Mouse (Mus musculus) hindbrain, postnatal 0 days (tissue): ENCODE measurements around the gene Nr4a3. TPM values are rescaled to one million over a fixed set of nuclear protein-coding genes. Genes with fewer than 3 reads are reported as not detected.

ENCODE experiments used
- ATAC-seq: fragments of 200-750 bp; cut with Nextera tagmentation; 2 replicates; pipeline ENCODE4 v1.8.0; 2017; ENCODE audit warnings: mild to moderate bottlenecking, moderate TSS enrichment, moderate library complexity
- DNase-seq: peaks from one replicate; pipeline ENCODE4 v3.0.0-alpha.2; 2015; ENCODE audit warnings: low spot score
- H3K27ac ChIP-seq: fragments of 300-500 bp; sonication (generic); 2 replicates; pipeline ENCODE4 v1.5.1; 2014; ENCODE audit warnings: mild to moderate bottlenecking
- H3K27me3 ChIP-seq: fragments of 300-500 bp; sonication (generic); 2 replicates; pipeline ENCODE4 v1.6.1; 2014; ENCODE audit warnings: low read length, mixed read lengths; ENCODE audit not compliant: insufficient read depth
- H3K36me3 ChIP-seq: fragments of 300-500 bp; sonication (generic); 2 replicates; pipeline ENCODE4 v1.6.1; 2014; ENCODE audit warnings: low read length, mixed read lengths; ENCODE audit not compliant: insufficient read depth
- H3K4me1 ChIP-seq: fragments of 300-500 bp; sonication (generic); 2 replicates; pipeline ENCODE4 v1.6.1; 2014; ENCODE audit warnings: antibody characterized with exemption, low read length, mixed read lengths; ENCODE audit not compliant: insufficient read depth
- H3K4me2 ChIP-seq: fragments of 300-500 bp; sonication (generic); 2 replicates; pipeline ENCODE4 v1.6.1; 2014; ENCODE audit warnings: low read depth, mild to moderate bottlenecking, low read length, moderate library complexity, mixed read lengths
- H3K4me3 ChIP-seq: fragments of 300-500 bp; sonication (generic); 2 replicates; pipeline ENCODE4 v1.5.1; 2014; ENCODE audit warnings: low read length
- H3K9ac ChIP-seq: fragments of 300-500 bp; sonication (generic); replicated peaks from 2 replicates; pipeline ENCODE4 v1.6.1; 2014; ENCODE audit warnings: mild to moderate bottlenecking, low read length, moderate library complexity, mixed read lengths
- H3K9me3 ChIP-seq: fragments of 300-500 bp; sonication (generic); 2 replicates; pipeline ENCODE4 v1.6.1; 2016; ENCODE audit warnings: low read length, mixed read lengths
- CTCF ChIP-seq: IDR thresholded peaks from 2 replicates; pipeline ENCODE4 v1.5.1; 2016; ENCODE audit warnings: antibody characterized with exemption, control low read depth, low read depth
- WGBS: fragments of 180-500 bp; shearing (Covaris S2); extraction: QIAGEN DNeasy Blood & Tissue Kit; methylation state at CpG from one replicate; pipeline ENCODE4 v1.1.7; 2014; 5-methylcytosine and 5-hydroxymethylcytosine counted together
- polyA plus RNA-seq: library from polyadenylated mRNA; unstranded; fragments of >200 nt; fragmentation: Nextera tagmentation; extraction: Ambion mirVana; gene quantifications from 2 replicates; pipeline ENCODE4 v1.2.1, GENCODE M21; 2015
- total RNA-seq: library from RNA; depleted of rRNA; stranded (reverse); fragments of >200 nt; gene quantifications from 2 replicates; pipeline ENCODE4 v1.2.3, GENCODE M21; 2014

Gene Nr4a3
- total and polyA plus RNA-seq, 2 experiments from 2014 or later = 1.8 to 2.1 TPM

DNA sequence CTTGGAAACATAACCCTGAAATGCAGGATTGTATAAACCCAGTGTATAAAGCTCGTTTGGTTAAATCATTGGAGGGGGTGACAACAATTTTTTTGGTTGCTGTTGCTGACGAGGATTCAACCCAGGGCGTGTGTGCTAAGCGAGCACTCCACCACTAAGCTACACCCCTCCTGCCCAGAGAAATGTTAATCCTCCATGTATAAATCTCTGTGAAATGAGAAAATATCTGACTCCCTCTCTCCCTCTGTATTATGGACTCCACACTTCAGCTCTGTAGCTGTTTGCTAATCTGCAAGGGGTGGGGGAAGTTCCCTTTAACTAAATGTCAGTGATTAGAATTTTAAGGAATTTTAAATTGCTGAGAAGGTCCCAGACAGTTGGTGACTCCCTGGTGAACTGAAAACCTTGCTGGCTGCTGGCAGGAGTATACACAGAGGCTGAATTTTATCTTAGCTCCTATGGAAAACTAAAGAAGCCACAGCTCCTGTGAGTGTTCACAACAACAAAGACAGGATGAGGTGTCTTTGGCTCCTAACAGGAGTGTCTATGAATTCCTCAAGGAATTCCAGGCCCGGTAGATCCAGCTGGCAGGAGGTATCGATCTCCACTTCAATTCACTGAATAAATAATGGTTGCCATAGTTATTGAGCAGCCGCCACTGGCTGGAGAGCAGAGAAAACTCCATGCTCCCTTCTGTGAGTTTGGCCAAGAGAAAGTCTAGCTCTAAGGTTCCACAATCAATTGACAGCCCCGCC lies 34.5 kb downstream of the Nr4a3 start:
- WGBS = 44% methylated on average over 8 of the region's 8 CpGs
- H3K4me1 ChIP-seq = peaks cover 6% of the 10 kb centered on the region; the same call in 1 of the 2 replicates
- no peaks in the 10 kb centered on the region for H3K27me3 ChIP-seq
- no peak overlapping the region for H3K4me2 ChIP-seq
- no peak overlapping the region for H3K27ac ChIP-seq
- H3K9me3 ChIP-seq = no peaks in the 10 kb centered on the region
- no peak overlapping the region for H3K4me3 ChIP-seq
- TF ChIP-seq CTCF = no peak
- H3K36me3 ChIP-seq = no peaks in the 10 kb centered on the region
- ATAC-seq (no peak), DNase-seq (peak; percentile 6)
- H3K9ac ChIP-seq = no peak overlapping the region

DNA sequence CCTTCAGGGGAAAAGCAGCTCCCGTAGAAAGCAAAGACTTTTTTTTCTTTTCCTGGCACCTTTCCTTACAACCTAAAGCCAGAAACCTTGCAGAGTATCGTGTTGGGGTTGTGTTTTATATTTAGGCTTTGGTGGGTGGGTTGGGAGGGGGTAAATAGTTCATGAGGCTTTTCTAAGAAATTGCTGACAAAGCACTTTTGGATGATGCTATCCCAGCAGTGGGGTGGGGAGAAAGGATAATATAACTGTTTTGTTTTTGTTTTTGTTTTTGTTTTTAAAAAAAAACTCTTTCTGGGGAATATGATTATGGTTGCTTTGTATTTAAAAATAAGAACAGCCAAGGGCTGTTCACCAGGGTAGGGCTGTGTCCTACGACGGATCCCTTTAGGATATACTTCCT lies 38.5 kb downstream of the Nr4a3 start:
- ATAC-seq (no peak), DNase-seq (no peak)
- 88% methylated on average over 4 of the region's 4 CpGs for WGBS
- H3K36me3 ChIP-seq = no peaks in the 10 kb centered on the region
- H3K27ac ChIP-seq = no peak overlapping the region
- no peak overlapping the region for H3K4me3 ChIP-seq
- H3K9me3 ChIP-seq = no peaks in the 10 kb centered on the region
- H3K9ac ChIP-seq = no peak overlapping the region
- H3K4me1 ChIP-seq = peaks cover 6% of the 10 kb centered on the region; the same call in 1 of the 2 replicates
- TF ChIP-seq CTCF = no peak
- no peak overlapping the region for H3K4me2 ChIP-seq
- no peaks in the 10 kb centered on the region for H3K27me3 ChIP-seq

GRCm38 (mm10) chr4:48086609-48087008 lies 41.7 kb downstream of the Nr4a3 start:
- no peak overlapping the region for H3K4me3 ChIP-seq
- no peak overlapping the region for H3K9ac ChIP-seq
- no peak overlapping the region for H3K27ac ChIP-seq
- WGBS = 57% methylated on average over 6 of the region's 6 CpGs
- no peaks in the 10 kb centered on the region for H3K4me1 ChIP-seq
- no peak for ATAC-seq
- no peaks in the 10 kb centered on the region for H3K36me3 ChIP-seq
- H3K9me3 ChIP-seq = no peaks in the 10 kb centered on the region
- no peaks in the 10 kb centered on the region for H3K27me3 ChIP-seq
- no peak for DNase-seq
- no peak for TF ChIP-seq CTCF
- H3K4me2 ChIP-seq = no peak overlapping the region

GRCm38 (mm10) chr4:48087497-48087896 lies 42.5 kb downstream of the Nr4a3 start:
- H3K4me3 ChIP-seq = no peak overlapping the region
- 82% methylated on average over 6 of the region's 6 CpGs for WGBS
- H3K36me3 ChIP-seq = no peaks in the 10 kb centered on the region
- ATAC-seq (no peak), DNase-seq (no peak)
- H3K27ac ChIP-seq = no peak overlapping the region
- H3K27me3 ChIP-seq = no peaks in the 10 kb centered on the region
- no peaks in the 10 kb centered on the region for H3K4me1 ChIP-seq
- no peak; the same call in 1 of the 2 replicates for TF ChIP-seq CTCF
- no peak overlapping the region for H3K4me2 ChIP-seq
- no peaks in the 10 kb centered on the region for H3K9me3 ChIP-seq
- no peak overlapping the region for H3K9ac ChIP-seq

DNA sequence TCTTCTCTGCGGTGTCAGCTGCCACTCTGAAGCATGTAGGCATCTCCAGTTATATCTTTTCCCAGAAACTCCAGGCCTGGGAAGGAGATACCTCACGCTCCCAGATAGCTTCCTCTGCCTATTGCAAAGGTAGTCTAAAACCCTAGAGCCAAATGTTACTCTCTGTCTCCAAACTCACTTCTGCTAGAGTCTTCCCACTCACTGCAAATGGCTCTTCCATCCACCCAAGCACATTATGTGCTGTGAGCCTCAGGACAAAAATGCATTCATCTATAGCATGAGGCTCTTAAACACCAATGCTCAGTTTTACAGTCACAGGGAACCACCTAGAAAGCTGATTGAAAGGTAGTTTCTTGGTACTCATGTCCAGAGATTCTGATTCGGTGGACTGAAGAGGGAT lies 48.3 kb downstream of the Nr4a3 start:
- no peaks in the 10 kb centered on the region for H3K9me3 ChIP-seq
- ATAC-seq = no peak
- no peaks in the 10 kb centered on the region for H3K36me3 ChIP-seq
- no peak overlapping the region for H3K27ac ChIP-seq
- no peaks in the 10 kb centered on the region for H3K4me1 ChIP-seq
- no peak overlapping the region for H3K9ac ChIP-seq
- 73% methylated on average over 3 of the region's 3 CpGs for WGBS
- H3K4me3 ChIP-seq = no peak overlapping the region
- TF ChIP-seq CTCF = no peak
- no peaks in the 10 kb centered on the region for H3K27me3 ChIP-seq
- no peak overlapping the region for H3K4me2 ChIP-seq
- no peak for DNase-seq

DNA sequence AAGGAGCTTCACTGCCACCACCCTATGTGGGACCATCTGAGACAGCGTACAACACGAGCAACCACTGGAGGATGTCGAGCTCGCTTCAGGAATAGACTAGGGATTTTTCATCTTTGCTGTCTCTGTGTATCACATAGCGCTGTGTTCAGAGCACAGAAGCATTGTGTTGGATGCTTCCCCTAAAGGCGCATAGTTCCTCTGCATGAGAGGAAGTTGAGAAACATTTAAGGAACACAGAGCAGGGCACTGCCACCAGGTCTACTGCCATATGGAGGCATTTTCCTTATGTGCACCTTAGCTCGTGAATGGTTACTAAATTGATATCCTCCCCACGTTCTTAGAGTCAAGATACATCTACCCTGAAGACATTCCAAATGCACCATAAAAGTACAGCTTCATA lies 55.3 kb downstream of the Nr4a3 start:
- no peak overlapping the region for H3K9ac ChIP-seq
- no peaks in the 10 kb centered on the region for H3K27me3 ChIP-seq

GRCm38 (mm10) chr4:48101981-48102380 lies 57.0 kb downstream of the Nr4a3 start:
- no peak for ATAC-seq
- no peaks in the 10 kb centered on the region for H3K9me3 ChIP-seq
- no peak overlapping the region for H3K4me3 ChIP-seq
- H3K27ac ChIP-seq = no peak overlapping the region
- no peak overlapping the region for H3K9ac ChIP-seq
- H3K4me2 ChIP-seq = no peak overlapping the region
- WGBS = 91% methylated on average over 2 of the region's 2 CpGs
- no peaks in the 10 kb centered on the region for H3K27me3 ChIP-seq
- no peak for TF ChIP-seq CTCF
- H3K4me1 ChIP-seq = no peaks in the 10 kb centered on the region
- no peaks in the 10 kb centered on the region for H3K36me3 ChIP-seq
- no peak for DNase-seq

More for the DNA sequence above, 55.3 kb downstream of the Nr4a3 start:
- WGBS = 86% methylated on average over 8 of the region's 8 CpGs
- ATAC-seq (no peak), DNase-seq (no peak)
- H3K4me3 ChIP-seq = no peak overlapping the region
- no peaks in the 10 kb centered on the region for H3K4me1 ChIP-seq
- no peak overlapping the region for H3K27ac ChIP-seq
- no peak overlapping the region for H3K4me2 ChIP-seq
- TF ChIP-seq CTCF = no peak
- no peaks in the 10 kb centered on the region for H3K9me3 ChIP-seq
- no peaks in the 10 kb centered on the region for H3K36me3 ChIP-seq
